Mouse (Mus musculus) CH12F3 (cell line): ENCODE measurements around the gene Abca8b.
"Not testable (repeated sequence)": the region's sequence is repeated elsewhere in the genome, so short reads cannot be mapped to it uniquely, and the experiment has no call there.

ENCODE experiments used
- in situ Hi-C: fragments of 300-500 bp; cut with MboI; formaldehyde crosslinking; loops from 2 replicates; pipeline ENCODE4 v1.14.3; 2020; ENCODE audit warnings: low sequenced_read_pairs

The Abca8b gene

GRCm38 (mm10) chr11:109916654-109917053, 79.0 kb downstream of the Abca8b start:
- in situ Hi-C loops, result no loop called here

- in situ Hi-C loops, result not testable (repeated sequence)
These were observed 82.5 kb downstream of the Abca8b start for GRCm38 (mm10) chr11:109913156-109913555.

- in situ Hi-C loops, result not testable (repeated sequence)
These were observed 83.5 kb downstream of the Abca8b start for GRCm38 (mm10) chr11:109912118-109912517.

- in situ Hi-C loops, result no loop called here
These were observed 85.8 kb downstream of the Abca8b start for GRCm38 (mm10) chr11:109909801-109910200.

- in situ Hi-C loops, result no loop called here
These were observed 87.2 kb downstream of the Abca8b start for GRCm38 (mm10) chr11:109908207-109909031.

- in situ Hi-C loops, result no loop called here
These were observed 88.1 kb downstream of the Abca8b start for GRCm38 (mm10) chr11:109907508-109907907.

- in situ Hi-C loops, result no loop called here
These were observed 92.7 kb downstream of the Abca8b start for GRCm38 (mm10) chr11:109902616-109903598.

GRCm38 (mm10) chr11:109900491-109901241, 95.0 kb downstream of the Abca8b start:
- in situ Hi-C loops, result no loop called here

GRCm38 (mm10) chr11:109898791-109899467, 96.7 kb downstream of the Abca8b start:
- in situ Hi-C loops, result no loop called here

- in situ Hi-C loops, result no loop called here
These were observed 99.6 kb downstream of the Abca8b start for GRCm38 (mm10) chr11:109895952-109896530.

GRCm38 (mm10) chr11:109895496-109895895, 100.1 kb downstream of the Abca8b start:
- in situ Hi-C loops, result no loop called here

- in situ Hi-C loops, result no loop called here
These were observed 101.5 kb downstream of the Abca8b start for GRCm38 (mm10) chr11:109893894-109894804.

GRCm38 (mm10) chr11:109891989-109892386, 103.7 kb downstream of the Abca8b start:
- in situ Hi-C loops, result no loop called here

GRCm38 (mm10) chr11:109891371-109891988, 104.2 kb downstream of the Abca8b start:
- in situ Hi-C loops, result no loop called here

GRCm38 (mm10) chr11:109889595-109889994, 106.0 kb downstream of the Abca8b start:
- in situ Hi-C loops, result no loop called here

- in situ Hi-C loops, result no loop called here
These were observed 108.9 kb downstream of the Abca8b start for GRCm38 (mm10) chr11:109886757-109887156.

GRCm38 (mm10) chr11:109885521-109885920, 110.1 kb downstream of the Abca8b start:
- in situ Hi-C loops, result no loop called here

GRCm38 (mm10) chr11:109884801-109885200, 110.8 kb downstream of the Abca8b start:
- in situ Hi-C loops, result no loop called here
